Mouse (Mus musculus): ENCODE measurements around the gene Gramd1a.

DNA sequence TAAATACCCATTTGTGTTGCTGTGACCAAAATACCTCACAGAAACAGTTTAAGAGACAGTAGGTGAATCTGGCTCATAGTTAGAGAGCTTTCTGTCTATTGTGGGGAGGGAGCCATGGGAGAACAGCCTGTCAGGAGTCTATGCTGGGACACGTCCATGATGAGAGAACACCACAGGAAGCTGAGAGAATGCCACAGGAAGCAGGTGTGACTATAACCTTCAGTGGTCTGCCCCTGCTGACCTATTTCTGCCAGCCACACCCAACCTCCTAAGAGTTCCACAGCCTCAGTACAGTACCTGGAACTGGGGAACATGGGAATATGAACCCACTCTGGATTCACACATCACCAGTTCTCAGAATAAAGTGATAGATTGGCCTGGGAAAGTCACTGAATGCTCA, 9.1 kb upstream of the Gramd1a start:
- TF ChIP-seq CTCF (IDR thresholded peaks at IDR 0.05; ENCODE audit: low read depth, low read length) (no peak), GATA2 (IDR thresholded peaks at IDR 0.05; ENCODE audit: borderline replicate concordance, low read depth, low read length) (no peak), TAL1 (conservative IDR thresholded peaks at IDR 0.05; ENCODE audit: low read depth, low read length) (no peak)

Data from G1E (cell line).